Mouse (Mus musculus) olfactory bulb, adult 2 months (tissue): ENCODE results near the gene Immt.

ENCODE experiments used
- CTCF ChIP-seq: fragments of 200-500 bp; IDR thresholded peaks from 2 replicates; pipeline ENCODE4 v1.5.1; 2012; ENCODE audit warnings: low read depth, mild to moderate bottlenecking, low read length, moderate library complexity; ENCODE audit not compliant: insufficient read depth
- POLR2A ChIP-seq: fragments of 200-500 bp; IDR thresholded peaks from 2 replicates; pipeline ENCODE4 v1.6.1; 2012; ENCODE audit warnings: mild to moderate bottlenecking, low read depth, low read length, moderate library complexity; ENCODE audit not compliant: insufficient read depth

DNA sequence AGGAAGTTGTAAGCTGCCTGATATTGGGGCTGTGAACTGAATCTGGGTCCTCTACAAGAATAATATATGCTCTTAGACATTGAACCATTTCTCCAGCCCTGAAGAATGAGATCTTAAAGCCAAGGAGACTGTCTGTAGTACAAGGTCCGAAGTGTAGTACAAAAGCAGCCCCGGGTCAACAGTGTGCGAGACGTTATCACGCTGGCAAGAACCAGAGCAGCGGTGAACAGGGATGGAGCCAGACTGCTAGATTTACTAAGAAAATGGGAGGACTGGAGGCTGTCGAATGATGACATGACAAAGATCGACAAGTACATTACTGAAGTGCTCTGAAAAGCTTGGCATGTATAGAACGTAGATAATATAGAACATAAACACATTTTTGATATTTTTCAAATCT, 1.4 kb upstream of the Immt start:
- no peak for TF ChIP-seq CTCF
- no peak for TF ChIP-seq POLR2A
